Mouse (Mus musculus) cerebellum, postnatal 10 days (tissue): ENCODE measurements around the gene Tpcn2.

Source experiments
- DNase-seq, 2 experiments: peaks; one replicate each; pipeline ENCODE4 v3.0.0; 2021; ENCODE audit warnings: mixed read lengths in 2 of 2

Tpcn2 gene

DNA sequence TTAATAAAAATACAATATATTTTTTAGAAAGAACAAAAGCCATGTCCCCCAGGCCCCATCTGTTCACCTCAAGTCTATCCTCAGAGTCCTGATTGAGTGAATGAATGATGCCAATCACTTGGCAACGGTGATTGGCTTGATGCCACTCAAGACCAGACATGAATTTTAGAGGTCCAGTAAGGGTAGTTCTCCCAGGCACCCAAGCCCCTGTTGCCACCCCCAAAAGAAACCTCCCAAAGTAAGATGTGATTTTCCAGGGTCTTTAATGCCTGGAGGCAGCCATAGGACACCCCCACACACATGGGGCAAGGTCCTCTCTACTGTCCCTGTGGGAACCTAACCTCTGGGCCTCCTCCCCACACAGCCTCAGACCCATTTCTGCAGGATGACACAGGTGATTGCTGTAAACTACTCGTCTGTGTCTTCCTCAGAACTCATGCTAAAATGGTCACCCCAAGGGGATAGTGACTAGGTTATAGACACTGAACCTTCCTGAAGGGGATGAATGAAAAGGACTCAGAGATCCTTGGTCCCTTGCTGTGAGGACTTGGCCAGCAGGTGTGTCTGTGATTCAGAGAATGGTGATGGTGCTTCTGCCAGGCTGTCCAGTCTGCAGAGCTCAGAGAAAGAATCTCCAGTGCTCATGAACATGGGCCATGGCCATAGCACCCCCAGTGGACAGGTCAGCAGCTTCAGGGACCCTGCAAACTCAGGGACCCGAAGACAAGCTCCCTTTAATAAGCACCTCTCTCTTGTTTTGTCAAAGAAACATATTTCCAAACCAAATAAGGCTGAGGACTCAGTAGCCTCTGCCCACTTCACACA, 15.1 kb upstream of the Tpcn2 start:
- peak; percentile 51 to 65 for DNase-seq

DNA sequence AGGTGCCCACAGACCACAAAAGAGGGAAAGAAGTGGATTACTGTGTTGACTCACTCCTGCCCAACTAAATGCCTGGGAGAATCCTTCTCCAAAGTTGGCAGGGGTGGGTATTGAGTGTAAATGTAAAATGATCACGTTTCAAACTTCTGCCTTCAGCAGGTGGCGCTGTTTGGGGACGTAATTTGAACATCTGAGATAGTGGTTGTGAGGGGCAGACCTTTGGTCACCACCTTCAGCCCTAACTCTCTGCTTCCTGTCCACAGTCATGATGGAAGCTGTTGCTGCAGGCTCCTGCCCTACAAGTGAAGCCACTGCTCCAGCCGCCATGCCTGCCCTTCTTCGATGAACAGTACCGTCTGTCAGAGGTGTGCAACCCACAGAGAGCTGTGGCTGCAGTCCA, 10.0 kb upstream of the Tpcn2 start:
- peak; percentile 46 to 61 for DNase-seq

DNA sequence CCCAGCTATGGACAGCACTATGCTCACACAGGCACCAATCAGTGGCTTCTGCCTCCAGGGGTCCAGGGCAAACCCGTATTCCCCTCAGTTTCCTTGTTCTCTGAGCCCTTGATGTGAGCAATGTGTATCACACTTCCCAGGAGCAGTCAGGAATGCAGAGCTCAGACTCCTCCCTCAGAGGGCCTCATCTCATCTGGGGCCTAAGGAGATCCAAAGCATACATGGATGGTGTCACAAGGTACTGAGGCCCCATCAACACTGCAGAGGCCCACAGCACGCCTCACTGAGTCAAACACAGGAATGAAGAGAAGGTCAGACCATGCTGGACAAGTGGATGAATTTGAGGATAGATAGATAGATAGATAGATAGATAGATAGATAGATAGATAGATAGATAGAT, 8.9 kb upstream of the Tpcn2 start:
- no peak for DNase-seq

DNA sequence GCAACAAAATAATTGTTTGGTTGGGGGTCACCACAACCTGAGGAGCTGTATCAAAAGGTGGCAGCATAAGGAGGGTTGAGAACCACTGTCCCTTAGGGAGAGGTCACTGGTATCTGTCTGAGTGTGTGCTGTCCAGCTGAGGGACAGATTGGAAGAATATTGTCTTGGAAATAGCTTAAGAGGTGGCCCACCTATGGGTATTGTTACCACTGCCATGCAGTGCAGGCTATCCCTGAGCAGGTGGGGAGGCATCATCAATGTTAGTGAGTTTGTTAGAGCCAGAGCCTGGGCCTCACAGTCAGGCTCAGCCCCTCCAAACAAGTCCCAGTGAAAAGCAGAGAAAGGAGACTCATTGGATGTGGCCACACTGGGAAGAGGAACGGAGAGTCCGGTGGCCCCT, 8.0 kb upstream of the Tpcn2 start:
- DNase-seq: no peak

DNA sequence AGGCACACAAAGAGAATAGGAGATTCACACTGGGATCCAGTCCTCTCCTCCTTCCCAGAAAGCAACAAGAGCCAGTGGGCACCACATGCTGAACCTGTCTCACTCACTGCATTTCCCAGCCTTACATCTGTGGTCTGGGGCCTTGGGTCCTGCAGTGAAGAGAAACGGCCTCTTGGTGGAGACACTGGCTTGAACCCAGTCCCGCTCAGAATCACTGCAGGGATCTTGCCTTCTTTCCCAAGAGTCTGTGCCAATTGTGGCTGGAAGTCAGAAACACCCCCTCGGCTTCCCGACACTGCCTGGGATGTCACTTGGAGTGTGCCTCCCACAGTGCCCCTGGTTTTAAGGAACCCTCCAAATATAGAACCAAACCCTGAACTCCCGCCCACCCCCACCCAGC, 5.5 kb upstream of the Tpcn2 start:
- peak; percentile 77 to 78 for DNase-seq

DNA sequence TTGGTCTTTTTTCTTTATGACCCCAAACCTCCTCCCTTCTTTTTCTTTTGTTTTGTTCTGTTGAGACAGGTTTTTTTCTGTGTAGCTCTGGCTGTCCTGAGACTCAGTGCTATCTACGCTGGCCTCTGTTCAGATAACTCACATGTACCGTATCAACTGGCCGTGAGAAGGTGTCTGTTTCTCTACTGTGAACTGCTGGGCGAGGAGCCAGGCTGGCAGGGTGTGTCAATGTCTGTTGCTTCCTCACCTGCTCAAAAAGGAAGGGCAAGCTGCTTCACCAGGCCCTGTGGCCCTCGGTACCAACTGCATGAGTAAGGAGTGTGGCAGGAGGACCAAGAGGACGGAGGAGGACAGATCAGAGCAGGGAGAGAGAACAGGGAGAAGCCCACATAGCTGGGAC, 3.6 kb upstream of the Tpcn2 start:
- peak; percentile 83 to 86 for DNase-seq

DNA sequence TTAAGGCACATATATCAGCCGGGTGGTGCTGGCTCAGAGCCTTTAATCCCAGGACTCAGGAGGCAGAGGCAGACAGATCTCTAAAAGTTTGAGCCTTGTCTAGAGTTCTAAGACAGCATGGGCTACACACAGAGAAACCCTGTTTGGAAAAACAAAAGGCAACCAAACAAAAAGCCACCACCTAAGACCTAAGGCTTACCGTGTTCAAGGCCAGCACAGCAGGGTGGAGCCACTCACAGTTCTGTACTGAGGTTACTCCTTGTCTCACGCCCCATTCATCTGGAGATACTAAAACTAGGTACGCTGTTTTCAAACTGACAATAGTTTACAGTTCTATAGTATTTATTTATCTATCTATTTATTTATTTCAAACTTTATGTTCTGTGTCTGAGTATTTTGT, 1.7 kb upstream of the Tpcn2 start:
- no peak for DNase-seq

DNA sequence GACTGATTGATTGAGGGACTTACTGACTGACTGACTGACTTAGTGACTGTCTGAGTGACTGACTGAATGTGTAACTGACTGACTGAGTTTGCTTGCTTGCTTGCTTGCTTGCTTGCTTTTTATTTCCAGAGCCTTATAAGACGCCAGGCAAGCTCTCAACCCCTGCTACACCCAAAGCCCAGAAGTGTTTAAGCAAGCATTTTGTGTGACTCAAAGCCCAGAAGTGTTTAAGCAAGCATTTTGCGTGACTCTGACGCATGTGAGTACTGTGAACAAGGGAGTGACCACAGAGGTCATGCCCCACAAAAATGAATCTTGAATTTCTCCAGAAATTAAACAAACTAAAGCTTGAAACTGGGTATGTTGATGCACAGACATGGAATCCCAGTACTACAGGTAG, 482 bp upstream of the Tpcn2 start:
- DNase-seq: no peak

DNA sequence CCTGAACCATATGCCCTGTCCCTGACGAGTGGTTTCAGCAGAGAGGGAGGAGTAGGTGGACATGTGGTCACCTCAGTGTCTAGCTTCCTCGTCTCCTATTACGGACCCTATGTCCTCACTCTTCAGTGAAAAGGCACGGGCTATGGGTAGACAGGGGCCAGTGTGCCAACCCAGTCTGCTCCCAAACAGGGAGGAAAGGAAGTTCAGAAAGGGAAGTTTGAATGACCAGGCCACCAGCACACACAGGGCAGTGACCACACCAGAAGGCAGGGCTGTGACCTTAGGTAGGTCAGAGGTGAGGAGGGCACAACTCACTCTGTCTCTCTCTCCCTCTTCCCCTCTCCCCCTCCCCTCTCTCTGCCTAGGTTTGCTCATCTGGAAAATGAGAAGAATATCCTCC, 770 bp downstream of the Tpcn2 start:
- no peak for DNase-seq

DNA sequence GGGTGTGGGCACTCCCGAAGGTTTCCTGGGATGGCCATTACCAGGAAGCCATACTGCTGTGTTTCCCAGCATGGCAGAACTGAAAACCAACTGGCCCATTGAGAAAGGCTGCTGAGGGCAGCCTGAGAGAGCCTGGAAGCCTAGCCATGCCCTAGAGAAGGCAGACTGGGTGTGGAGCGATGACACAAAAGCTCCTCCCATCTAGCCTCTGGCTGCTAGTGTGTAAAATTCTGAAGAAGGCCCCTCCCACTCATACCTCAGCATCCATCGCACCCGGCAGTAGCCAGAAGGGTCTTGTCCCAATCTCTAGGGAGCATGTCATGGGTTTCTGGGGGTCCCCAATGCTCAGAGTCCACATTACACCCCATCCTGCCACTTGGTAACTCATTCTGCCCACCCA, 2.4 kb downstream of the Tpcn2 start:
- DNase-seq: no peak

DNA sequence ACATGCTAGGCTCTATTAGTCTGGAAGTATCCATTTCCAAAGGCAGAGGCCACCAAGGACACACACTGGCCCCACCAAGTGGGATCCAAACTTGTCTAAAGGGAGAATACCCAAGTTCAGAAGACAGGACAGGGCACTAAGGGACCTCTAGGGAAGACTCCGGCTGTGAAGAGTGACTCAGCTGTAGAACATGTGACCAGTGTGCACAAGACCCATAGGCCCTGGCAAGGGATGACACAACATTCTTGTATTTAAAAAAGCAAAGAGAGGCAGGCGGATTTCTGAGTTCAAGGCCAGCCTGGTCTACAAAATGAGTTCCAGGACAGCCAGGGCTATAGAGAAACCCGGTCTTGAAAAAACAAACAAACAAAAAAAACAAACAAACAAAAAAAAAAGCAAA, 8.3 kb downstream of the Tpcn2 start:
- no peak for DNase-seq

DNA sequence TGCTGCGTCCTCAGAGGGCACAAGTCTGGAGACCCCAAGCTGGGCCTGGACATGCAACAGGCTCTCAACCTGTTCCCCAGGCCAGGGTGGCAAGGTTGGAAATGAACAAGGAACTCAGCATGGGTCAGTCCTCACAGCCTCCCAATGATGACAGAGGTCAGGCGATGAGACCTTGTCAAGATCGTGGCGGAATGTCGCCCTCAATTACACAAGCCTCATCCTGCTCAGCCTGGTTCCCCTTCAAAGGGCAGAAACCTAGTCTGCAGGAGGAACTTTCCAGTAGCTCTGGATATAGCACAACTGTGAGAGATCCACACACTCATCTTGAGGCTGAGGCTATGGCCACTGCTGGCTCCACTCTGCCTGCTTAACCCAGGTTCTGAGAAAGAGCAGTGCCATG, 12.9 kb downstream of the Tpcn2 start:
- DNase-seq: no peak

DNA sequence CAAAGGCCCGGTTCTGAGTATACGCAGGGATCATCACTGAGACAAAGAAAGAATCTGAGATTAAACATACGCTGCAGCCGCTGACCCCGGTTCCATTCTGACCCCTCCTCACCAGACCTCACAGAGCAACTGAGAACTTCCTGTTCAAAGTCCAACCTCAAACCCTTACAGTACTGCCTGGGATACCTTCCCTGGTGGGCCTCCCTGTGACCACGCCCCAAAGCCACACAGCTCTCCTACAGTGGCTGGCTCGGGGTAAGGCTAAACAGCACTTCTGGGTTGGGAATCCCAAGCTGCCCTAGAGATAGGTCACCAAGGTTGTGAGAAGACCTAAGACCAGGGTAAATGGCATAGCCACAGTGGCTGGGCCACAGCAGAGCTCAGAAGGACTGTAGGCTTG, 14.9 kb downstream of the Tpcn2 start:
- no peak for DNase-seq

DNA sequence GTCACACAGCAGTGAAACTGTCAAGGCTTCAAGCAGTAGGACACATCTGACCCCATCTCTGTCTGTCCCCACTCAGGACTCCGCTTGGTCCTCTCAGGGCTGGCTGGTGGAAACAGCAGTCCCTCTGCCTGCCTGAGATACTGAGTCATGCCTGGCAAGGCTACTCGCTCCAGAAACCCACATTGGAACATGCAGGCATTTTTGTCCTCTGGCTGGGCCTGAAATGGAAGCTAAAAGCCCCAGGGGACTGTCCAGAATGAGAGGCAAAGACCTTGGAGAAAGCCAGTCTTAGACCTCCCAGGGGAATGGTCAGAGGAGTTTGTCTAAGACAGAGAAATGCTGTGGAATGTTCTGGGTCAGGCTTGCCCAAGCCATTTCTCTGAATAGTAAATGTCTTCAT, 17.8 kb downstream of the Tpcn2 start:
- DNase-seq: no peak

DNA sequence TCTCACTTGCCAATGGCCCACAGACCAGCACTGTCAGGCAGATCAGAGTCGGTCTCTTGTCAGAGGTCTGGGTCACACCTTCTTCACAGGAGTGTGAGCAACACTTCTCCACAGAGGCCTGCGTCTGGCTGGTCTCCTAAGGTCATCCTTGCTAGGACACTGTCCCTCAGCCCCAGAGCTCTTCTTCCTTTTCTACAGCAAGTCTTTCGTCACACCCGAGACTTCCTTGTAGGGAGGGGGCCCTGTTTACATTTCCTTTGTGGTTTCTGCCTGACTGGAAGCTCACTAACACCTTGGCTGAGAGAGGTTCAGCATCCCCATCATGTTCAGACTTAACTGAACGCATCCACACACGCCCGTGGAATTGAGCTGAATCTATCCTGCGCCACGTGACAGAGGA, 19.6 kb downstream of the Tpcn2 start:
- no peak for DNase-seq

DNA sequence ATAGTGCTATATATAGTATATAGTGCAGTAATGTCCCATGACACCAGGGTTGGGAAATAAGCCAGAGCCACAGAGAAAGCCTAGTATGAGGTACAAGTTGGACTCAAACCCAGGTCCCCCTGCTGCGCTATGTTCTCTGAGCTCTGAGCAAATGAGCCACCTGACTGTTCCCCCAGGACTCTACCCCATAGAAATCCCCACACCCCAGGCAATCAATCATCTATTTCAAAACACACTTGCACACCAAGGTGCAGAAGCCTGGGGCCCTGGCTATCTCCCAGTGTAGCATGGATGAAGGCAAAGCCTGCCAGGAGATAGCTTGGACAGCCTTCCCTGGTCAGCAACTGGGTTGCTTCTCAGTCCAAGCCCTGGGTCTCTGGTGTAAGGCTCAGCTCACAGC, 27.7 kb downstream of the Tpcn2 start:
- DNase-seq: no peak

DNA sequence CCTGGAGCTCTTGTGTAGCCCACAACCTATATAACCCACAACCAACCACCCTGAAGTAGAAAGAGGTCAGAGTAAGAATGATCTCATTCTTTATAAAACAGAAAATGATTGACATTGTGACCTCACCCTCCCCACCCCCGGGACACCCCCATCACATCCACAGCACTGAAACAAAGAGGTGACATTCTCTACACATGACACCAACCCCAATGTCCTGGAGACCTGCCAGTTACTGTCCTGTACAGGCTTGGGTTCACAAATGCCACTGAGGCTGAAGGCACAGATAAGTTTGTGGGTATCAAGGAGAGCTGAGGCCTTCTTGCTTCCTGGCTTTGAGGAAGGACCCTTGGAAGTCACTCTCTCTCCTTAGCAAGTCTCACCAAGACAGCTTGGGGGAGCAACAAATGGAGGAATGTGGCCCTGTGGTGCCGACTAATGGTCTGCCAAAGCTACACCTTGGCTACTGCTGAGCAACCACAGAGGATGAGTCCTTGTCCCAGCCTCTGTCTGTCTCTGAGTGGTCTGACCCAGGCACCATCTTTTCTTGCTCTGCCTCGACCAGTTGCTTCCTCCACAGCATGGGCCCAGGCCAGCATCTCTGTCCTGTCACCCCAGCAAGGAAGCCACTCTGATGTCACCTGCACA, 29.7 kb downstream of the Tpcn2 start:
- no peak for DNase-seq

DNA sequence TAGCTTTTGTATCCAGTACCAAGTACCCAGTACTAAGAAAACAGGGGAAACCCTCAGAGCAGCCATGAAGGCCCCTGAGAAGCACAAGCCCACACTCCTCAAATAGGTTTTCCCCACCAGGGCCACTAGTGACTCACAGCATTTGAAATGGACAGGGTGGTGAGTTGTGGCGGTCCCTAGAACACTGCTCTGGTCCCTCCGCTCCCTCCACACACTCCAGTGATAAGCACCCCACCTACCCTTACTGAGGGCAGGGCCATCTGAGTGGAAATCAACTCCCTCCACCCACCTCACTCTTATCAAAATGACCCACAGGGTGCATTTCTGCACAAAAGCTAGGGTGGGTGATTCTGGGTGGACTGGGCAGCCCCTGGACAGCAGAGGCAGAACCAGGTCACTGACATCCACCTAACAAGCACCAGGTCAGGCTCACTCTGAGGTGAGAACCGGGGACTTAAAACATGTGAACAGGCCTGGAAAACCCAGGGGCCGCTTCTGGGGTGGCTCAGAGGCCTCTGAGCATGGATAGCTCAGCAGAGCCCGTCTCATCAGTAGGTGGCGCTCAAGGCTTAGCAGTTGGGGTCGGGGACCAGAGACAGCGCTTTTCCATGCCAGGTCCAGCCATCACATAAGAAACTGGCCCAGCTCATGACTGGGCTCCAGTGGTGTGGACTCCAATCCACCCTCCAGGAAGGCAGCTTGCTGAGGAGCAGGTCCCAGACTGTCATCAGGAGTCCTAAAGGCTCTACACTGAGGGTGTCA, 30.9 kb downstream of the Tpcn2 start:
- peak; percentile 97 to 99 for DNase-seq

DNA sequence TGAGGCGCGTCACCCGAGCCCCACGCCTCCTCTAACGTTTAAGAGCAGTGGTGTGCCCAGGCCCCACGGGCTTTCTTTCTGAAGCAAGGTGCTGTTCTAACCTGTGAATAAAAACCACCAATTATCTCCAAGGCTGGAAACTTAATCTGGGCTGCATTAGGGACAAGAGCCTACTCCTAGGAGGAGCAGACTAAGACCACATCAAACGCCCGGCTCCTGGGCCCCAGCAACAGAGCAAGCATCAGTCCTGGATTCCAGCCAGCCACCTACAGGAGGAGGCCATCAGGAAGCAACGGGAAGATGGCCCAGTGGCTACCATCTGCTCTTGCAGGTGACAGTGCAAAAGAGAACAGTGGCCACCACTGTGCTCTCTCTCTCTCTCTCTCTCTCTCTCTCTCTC, 33.6 kb downstream of the Tpcn2 start:
- peak; percentile 78 to 83 for DNase-seq

DNA sequence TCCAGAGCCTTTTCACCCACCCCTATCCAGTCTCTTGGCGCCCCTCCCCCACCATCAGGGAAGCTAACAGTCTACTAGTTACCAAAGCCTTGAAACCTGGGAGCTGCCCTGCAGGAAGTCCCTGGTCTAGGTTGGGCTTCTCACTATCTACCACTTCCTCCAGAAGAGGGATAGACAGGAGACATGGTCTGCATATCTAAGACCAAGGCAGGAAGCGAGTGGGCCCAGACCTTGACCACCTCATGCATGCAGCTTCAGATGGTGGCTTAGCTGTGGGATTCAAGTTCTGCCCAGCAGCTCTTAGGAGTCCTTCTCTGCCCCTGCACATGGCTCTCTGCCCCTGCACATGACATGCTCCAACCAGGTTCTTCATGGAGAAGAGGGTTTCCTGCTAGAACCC, 34.9 kb downstream of the Tpcn2 start:
- no peak for DNase-seq

DNA sequence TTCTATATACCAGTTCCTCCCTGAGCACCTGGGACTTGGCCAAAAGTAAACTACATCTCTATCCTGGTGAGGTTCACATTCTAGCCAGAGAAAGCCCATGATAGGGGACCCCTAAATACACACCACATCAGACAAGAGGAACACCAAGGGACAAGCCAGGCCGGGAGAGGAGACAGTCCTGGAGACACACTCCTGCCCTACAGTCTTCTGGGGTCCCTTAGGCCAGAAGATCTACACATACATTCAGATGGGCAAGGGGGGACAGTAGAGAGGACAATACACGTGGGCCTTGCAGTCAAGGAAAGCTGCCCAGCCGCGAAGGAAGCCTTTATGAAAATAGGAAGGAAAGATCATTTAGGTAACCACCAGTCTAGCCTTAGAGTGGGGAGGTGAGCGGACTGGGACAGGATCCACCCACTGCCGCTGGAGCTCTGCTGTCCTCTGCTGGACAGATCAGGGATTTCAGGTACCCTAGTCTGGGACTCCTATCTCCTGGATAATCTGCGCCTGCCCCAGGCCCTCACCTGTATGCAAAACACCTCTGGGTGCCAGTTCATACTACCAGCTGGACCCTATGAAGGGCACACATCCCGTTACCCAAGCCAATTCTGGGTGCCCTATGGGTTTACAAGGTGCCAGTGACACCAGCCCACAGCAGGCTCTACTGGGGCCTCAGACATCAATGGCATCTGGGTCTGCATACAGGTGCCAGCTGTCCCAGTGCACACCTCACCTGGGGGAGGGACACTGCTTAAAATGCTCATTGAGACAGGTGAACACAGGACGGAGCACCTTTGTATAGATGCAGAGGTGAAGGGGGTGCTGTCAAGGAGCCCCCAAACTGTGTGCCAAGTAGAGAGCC, 40.7 kb downstream of the Tpcn2 start:
- peak; percentile 94 to 96 for DNase-seq

DNA sequence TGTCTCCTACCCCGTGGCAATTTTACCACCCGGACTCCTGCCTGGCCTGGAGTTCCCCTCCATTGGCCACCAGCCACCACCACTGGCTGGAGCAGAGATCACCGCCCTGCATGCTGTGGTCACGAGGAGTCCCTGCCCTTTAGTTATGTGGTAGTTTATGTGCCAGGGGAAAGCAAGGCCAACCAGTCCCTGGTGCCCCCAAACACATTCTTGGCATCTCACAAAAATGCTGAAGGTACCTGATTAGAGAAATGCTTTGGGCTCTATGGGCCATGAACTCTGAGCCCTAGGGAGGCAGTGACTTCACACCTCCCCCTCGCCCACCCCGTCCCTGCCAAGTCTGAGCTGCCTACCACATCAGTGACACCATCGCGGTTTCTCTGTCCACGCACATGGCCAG, 41.8 kb downstream of the Tpcn2 start:
- peak in 1 of 2 experiments; percentile 38 for DNase-seq

DNA sequence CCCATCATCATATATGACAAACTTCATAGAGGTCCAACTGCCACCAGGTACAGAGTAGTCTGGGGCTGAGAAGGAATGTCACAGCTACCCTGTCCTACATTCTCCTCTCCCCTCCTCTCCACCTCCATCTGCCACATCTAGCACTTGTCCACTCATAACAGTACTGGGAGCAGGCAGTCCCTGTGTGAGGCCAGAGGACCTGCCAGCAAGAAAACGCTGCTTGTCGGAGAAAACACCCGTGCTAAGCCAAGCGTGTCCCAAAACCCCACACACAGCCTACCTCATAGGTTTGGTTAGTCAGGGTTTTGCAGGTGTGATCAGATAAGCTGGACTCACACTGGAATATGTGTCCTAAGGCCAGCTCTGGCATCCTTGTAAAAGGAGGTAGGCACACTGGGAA, 42.9 kb downstream of the Tpcn2 start:
- DNase-seq: peak; percentile 62 to 71
